Mouse (Mus musculus) urinary bladder, postnatal 36 days (tissue): Measurements from ENCODE around the gene Kdelc2.

ENCODE experiments used
- DNase-seq, 2 experiments: peaks; one replicate each; pipeline ENCODE4 v3.0.0; 2022; ENCODE audit warnings: low spot score in 2 of 2, mixed read lengths in 1 of 2

Gene Kdelc2

GRCm38 (mm10) chr9:53384873-53385272 lies 1.0 kb downstream of the Kdelc2 start:
- no peak for DNase-seq

GRCm38 (mm10) chr9:53387431-53387830 lies 3.6 kb downstream of the Kdelc2 start:
- DNase-seq = no peak

DNA sequence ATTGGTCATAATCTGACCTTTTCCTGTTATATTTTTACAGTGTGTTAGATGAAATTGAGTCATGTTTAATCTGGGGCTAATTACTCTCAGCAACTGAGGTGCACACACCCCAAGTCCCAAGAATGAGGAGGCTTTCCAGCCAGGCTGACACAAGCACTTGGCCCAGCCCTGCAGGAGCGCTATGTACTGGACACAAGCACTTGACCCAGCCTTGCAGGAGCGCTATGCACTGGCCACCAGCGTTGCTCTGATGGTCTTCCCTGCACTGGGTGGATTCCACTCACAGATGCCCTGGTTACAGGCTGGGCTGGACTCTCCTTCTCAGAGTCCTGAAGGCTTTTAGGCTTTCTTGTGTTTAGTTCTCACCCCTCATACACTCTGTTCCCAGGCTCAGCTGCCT lies 5.3 kb downstream of the Kdelc2 start:
- no peak for DNase-seq

DNA sequence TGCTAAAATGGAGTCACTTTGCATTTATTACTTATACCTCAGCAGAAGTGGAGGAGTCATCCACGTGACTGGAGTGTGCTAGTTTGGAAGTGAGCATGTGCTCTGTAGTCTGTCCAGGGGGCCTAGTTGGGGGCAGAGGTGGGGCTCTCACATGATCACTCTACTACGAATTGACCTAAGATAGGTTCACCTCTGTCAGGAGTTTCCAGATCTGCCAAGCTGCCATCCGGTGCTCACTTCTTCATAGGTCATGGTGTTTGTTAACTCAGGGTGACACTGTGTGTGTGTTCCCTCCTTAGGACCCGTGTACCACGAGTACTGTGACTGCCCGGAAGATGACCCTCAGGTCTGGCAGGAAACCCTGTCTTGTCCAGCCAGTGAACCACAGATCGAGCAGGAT lies 6.3 kb downstream of the Kdelc2 start:
- DNase-seq = no peak

GRCm38 (mm10) chr9:53397685-53398387 lies 14.0 kb downstream of the Kdelc2 start:
- DNase-seq = no peak

DNA sequence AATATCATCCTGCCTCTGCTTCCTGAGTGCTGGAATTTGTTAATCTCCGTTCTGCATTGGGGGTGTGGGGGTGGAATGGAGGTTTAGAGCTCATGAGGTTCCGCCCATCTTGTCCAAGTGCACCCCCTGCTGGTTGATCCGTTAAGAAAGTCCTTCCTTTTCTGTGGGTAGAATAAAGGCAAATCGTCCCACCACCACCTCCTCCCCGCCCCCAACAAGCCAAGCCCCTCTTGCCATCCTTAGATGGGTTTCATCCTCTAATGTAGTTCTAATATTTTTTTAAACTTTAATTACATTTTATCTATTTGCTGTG lies 14.5 kb downstream of the Kdelc2 start:
- peak in 1 of 2 experiments; percentile 49 for DNase-seq

- no peak for DNase-seq
Measured at GRCm38 (mm10) chr9:53399537-53399936, 15.7 kb downstream of the Kdelc2 start.

DNA sequence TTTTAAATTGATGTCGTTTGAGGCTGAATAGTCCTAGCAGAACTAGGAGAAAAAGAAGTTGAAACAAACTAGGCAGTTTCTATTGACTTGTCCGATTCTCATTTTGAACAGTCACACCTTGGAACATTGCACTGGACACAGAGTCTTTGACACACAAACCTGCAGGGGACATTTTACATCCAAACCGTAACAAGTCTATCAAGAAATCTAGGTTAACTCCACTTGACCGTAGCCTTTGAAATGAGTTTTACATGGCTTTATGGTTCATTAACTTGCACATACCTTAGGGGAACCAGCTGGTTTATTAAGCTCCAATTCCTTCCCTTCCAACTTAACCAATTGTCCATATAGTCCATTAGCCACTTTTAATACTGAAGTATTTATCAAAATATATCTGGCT lies 16.9 kb downstream of the Kdelc2 start:
- no peak for DNase-seq

- no peak for DNase-seq
Measured at GRCm38 (mm10) chr9:53401146-53401545, 17.3 kb downstream of the Kdelc2 start.

GRCm38 (mm10) chr9:53402291-53402711 lies 18.5 kb downstream of the Kdelc2 start, which contains the start of gene 4930550C14Rik:
Gene 4930550C14Rik, plus strand, starts transcription at chr9:53402325.
- DNase-seq = peak in 1 of 2 experiments; percentile 15

DNA sequence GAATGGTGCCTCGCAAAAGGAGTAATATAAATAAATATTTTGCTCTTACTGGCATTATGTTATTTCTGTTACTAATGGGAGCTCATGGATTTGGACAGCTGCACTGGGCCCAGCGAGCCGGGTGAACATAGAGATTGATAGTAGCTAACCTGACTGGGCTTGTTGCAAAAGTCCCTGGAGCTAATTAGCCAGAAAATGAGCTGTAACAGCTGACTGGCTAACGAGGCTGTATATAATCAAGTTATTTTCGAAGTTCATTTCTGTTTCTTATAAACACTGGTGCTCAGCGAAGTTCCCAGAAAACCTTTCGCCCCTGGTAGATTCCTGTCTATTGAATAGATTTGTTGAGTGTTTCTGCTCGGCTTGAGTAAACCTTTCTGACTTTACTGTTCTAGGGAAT lies 19.2 kb downstream of the Kdelc2 start:
- no peak for DNase-seq

GRCm38 (mm10) chr9:53404050-53404752 lies 20.4 kb downstream of the Kdelc2 start:
- no peak for DNase-seq

GRCm38 (mm10) chr9:53404753-53405722 lies 21.2 kb downstream of the Kdelc2 start:
- DNase-seq = peak; percentile 46 to 62

DNA sequence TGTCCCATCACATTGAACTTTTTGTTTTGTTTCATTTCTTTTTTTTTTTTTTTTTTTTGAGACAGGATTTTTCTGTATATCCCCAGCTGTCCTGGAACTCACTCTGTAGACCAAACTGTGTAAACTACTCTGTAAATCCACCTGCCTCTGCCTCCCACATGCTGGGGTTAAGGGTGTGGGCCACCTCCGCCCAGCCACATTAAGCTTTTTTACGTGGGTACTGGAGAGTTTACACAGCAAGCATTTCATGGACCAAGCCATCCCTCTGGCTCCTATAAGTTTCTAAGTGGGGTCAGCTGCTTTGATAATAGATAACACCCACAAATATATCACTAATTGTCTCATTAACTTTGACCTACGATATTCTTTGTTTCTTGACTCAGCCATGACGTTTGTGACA lies 24.7 kb downstream of the Kdelc2 start:
- no peak for DNase-seq

- DNase-seq = no peak
Measured at GRCm38 (mm10) chr9:53408953-53409361, 25.1 kb downstream of the Kdelc2 start.

GRCm38 (mm10) chr9:53409427-53409826 lies 25.6 kb downstream of the Kdelc2 start:
- no peak for DNase-seq

DNA sequence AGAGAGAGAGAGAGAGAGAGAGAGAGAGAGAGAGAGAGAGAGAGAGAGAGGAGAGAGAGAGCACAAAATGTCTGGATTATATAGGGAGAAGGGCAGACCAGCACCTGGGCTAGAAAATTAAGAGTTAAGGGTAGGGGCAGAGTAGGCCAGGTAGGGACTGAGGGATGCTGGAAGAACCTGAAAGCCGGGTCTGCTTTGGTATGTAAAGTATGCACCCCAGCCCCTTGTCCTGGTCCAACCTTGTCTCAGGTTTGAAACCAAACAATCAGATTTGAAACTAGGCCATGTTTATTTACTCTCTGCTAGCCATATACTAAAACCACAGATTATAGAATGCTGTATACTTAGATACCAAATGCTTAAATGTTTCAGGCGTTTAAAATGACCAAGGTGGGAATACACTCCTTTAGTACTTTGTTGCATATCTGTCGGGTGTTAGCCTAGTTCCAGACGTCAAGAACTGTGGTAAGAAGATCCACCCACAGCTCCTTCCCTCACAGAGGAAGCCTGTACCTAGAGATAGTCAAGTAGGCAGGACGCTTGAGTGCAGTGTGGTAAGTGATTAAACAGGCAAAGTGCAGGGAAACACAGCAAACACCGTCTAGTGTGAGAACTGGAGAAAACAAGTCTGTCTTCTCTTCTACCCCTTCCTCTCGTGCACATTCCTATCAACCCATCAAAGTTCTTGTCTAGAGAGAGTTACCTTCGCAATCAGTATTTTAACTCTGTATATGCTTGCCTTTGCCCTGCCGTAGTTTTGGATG lies 38.5 kb downstream of the Kdelc2 start:
- no peak for DNase-seq

GRCm38 (mm10) chr9:53426726-53427125 lies 42.9 kb downstream of the Kdelc2 start:
- DNase-seq = no peak

- no peak for DNase-seq
Measured at GRCm38 (mm10) chr9:53427638-53428037, 43.8 kb downstream of the Kdelc2 start.

DNA sequence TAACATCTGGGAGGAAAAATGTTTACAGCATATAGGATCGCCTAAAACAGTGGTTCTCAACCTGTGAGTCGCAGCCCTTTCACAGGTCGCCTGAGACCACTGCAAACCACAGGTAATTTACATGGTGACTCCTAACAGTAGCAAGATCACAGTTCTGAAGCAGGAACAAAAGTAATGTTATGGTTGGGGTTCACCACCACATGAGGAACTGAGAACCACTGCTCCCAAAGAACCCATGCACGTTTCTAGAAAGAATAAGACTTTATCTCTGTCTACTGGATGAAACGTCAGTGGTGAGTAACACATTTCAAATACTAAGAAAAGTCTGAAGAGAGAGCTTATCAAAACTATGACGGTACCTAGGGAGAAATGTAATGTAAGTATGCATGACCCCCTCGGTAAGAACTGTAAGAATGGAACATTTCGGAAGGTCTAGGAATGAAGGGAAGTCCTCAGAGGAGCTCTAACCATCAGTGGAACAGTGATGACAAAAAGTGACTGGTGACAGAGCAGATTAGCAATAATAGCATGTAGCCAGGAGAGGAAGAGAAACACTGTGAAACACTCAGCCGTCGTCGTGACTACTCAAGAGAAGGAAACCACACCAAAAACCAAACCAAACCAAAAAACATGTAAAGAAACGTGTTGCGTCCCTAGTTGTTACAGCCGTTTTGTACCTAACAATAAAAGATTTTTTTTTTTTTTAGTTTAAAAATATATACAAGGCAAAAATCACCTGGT lies 52.2 kb downstream of the Kdelc2 start:
- DNase-seq = no peak

DNA sequence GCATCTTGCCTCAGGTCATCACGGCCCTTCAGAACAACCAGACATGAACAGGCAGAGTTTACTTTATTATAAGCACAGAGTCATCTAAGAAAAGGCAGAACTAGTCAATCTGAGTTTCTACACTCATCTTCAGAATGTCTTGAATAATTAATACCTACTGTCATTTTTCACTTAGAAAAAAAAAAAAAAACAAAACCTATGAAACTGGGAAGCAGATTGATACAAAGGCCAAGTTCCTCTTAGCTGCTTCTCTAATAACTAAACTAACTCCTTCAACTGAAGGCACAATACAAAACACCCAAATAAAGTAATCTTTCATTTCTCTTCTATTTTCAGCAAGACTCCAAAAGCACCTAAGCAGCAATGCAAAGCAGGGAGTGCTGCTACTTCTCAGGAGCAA lies 66.8 kb downstream of the Kdelc2 start:
- DNase-seq = no peak
